Mouse (Mus musculus): ENCODE measurements around the gene Arhgap25. TPM values are rescaled to one million over a fixed set of nuclear protein-coding genes. Genes with fewer than 3 reads are reported as not detected.

Arhgap25 gene
- polyA plus RNA-seq, 1 experiment from 2014 or later = 2.5 TPM

DNA sequence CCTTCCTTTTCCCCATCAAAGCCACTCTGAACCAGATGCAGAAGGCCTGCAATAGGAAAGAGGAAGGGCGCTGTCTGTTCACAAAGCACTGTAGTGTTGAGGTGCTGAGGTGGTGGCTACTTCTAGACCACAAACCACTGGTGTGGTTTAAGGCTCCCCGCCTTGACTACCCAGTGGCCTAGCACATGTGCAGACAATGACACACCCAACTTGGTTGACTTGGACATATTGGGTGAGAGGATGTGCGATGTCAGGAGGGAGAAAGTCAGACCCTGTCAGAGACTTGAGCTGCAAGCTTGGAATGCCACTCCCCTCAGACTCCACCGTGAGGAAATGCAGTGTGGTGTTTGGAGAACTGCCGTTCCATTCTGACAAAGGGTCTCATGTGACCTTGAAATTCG lies 8.1 kb upstream of the Arhgap25 start:
- H3K27me3 ChIP-seq (ENCODE audit: control insufficient read depth, insufficient read depth, low read length) = no peaks in the 10 kb centered on the region
- no peak for ATAC-seq (ENCODE audit: insufficient read depth, low FRiP score, low TSS enrichment)
- H3K9me3 ChIP-seq (ENCODE audit: control insufficient read depth, low read length) = no peaks in the 10 kb centered on the region
- H3K4me2 ChIP-seq (ENCODE audit: low read depth) = no peak overlapping the region
- WGBS = 81% methylated on average over 6 of the region's 6 CpGs
- H3K36me3 ChIP-seq (ENCODE audit: control insufficient read depth, insufficient read depth, low read length) = no peaks in the 10 kb centered on the region
- no peak overlapping the region for H3K27ac ChIP-seq (ENCODE audit: low read depth, low read length)
- H3K4me1 ChIP-seq (ENCODE audit: control insufficient read depth, insufficient read depth, low read length) = peaks cover 2% of the 10 kb centered on the region; the same call in 1 of the 2 replicates
- H3K9ac ChIP-seq (ENCODE audit: low read length) = no peak overlapping the region
- no peak for DNase-seq (ENCODE audit: low spot score)
- H3K4me3 ChIP-seq (ENCODE audit: low read depth, low read length) = no peak overlapping the region

DNA sequence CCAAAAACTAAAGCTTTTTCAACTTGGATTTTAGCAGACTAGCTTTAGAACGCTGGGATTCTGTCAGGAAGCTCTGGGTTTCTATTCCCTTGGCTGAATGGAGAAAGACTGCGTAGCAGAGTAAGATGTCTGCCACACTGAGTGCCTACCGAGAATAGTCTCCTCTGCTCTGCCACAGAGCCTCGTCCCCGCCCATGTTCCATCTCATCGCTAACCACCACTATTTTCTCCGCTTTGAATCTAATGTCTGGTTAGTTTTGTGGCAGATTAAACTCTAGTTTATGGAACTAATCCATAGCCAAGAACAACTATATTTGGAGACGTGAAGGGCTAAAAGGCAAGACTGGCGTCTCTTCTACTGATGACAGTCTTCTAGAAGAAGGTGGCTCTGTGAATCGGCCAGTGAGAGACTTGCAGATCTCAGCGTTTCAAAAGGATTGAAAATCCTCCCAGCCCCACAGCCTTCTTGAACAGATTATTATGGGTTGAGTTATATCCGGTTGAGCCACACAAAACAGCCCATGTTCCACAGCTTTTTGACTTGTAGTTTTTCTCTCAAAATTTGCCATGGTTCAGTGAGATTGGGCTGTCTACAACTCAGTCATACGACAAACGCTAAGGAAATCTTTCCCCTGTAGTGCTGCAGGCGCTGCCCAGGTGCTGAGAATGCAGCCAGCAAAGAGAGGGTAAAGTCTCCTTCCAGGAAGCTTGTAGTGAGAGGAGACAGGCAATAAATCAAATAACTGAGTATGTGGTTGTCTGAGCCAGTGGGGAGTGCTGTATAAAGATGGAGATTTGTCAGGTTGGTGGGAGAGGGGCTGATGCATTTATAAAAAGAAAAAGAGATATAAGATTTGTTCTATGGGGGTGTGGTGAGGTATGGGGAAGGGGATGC lies 5.6 kb upstream of the Arhgap25 start:
- Histone ChIP-seq H3K27ac (ENCODE audit: low read depth, low read length) (no peak overlapping the region), H3K9ac (ENCODE audit: low read length) (no peak overlapping the region), H3K27me3 (ENCODE audit: control insufficient read depth, insufficient read depth, low read length) (no peaks in the 10 kb centered on the region), H3K36me3 (ENCODE audit: control insufficient read depth, insufficient read depth, low read length) (no peaks in the 10 kb centered on the region), H3K4me2 (ENCODE audit: low read depth) (no peak overlapping the region), H3K9me3 (ENCODE audit: control insufficient read depth, low read length) (no peaks in the 10 kb centered on the region), H3K4me1 (ENCODE audit: control insufficient read depth, insufficient read depth, low read length) (peaks cover 2% of the 10 kb centered on the region; the same call in 1 of the 2 replicates), H3K4me3 (ENCODE audit: low read depth, low read length) (no peak overlapping the region)
- WGBS = 82% methylated on average over 15 of the region's 15 CpGs
- ATAC-seq (ENCODE audit: insufficient read depth, low FRiP score, low TSS enrichment) = no peak
- no peak for DNase-seq (ENCODE audit: low spot score)

DNA sequence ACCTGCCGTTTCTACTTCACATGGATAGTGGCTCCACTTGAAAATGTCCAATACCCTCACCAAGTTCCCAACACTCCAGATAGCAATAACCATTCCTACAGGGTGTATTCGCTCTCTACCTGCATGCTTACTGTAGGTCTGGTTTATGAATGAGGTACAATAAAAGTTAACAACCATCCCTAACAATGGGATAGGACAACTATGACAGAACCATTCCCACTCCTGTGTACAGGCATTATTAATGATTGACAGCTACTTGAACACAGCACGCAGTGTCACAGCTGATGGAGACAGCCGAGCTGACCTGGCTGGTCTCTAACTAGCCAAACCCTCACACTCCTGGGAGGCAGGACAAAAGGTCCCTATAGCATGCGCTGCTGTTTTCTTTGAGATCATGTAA lies 4.6 kb upstream of the Arhgap25 start:
- Histone ChIP-seq H3K4me3 (ENCODE audit: low read depth, low read length) (no peak overlapping the region), H3K4me1 (ENCODE audit: control insufficient read depth, insufficient read depth, low read length) (peaks cover 2% of the 10 kb centered on the region; the same call in 1 of the 2 replicates), H3K27me3 (ENCODE audit: control insufficient read depth, insufficient read depth, low read length) (no peaks in the 10 kb centered on the region), H3K9me3 (ENCODE audit: control insufficient read depth, low read length) (no peaks in the 10 kb centered on the region), H3K4me2 (ENCODE audit: low read depth) (no peak overlapping the region), H3K36me3 (ENCODE audit: control insufficient read depth, insufficient read depth, low read length) (no peaks in the 10 kb centered on the region), H3K27ac (ENCODE audit: low read depth, low read length) (no peak overlapping the region), H3K9ac (ENCODE audit: low read length) (no peak overlapping the region)
- WGBS = 72% methylated on average over 5 of the region's 5 CpGs
- ATAC-seq (ENCODE audit: insufficient read depth, low FRiP score, low TSS enrichment) = no peak
- DNase-seq (ENCODE audit: low spot score) = no peak

- no peak for ATAC-seq (ENCODE audit: insufficient read depth, low FRiP score, low TSS enrichment)
- no peak for DNase-seq (ENCODE audit: low spot score)
- 80% methylated on average over 8 of the region's 8 CpGs for WGBS
- Histone ChIP-seq H3K27ac (ENCODE audit: low read depth, low read length) (no peak overlapping the region), H3K9ac (ENCODE audit: low read length) (no peak overlapping the region), H3K4me1 (ENCODE audit: control insufficient read depth, insufficient read depth, low read length) (peaks cover 2% of the 10 kb centered on the region; the same call in 1 of the 2 replicates), H3K36me3 (ENCODE audit: control insufficient read depth, insufficient read depth, low read length) (no peaks in the 10 kb centered on the region), H3K9me3 (ENCODE audit: control insufficient read depth, low read length) (no peaks in the 10 kb centered on the region), H3K4me2 (ENCODE audit: low read depth) (no peak overlapping the region), H3K27me3 (ENCODE audit: control insufficient read depth, insufficient read depth, low read length) (no peaks in the 10 kb centered on the region), H3K4me3 (ENCODE audit: low read depth, low read length) (no peak overlapping the region)
These were observed 3.2 kb upstream of the Arhgap25 start for GRCm38 (mm10) chr6:87536270-87536669.

DNA sequence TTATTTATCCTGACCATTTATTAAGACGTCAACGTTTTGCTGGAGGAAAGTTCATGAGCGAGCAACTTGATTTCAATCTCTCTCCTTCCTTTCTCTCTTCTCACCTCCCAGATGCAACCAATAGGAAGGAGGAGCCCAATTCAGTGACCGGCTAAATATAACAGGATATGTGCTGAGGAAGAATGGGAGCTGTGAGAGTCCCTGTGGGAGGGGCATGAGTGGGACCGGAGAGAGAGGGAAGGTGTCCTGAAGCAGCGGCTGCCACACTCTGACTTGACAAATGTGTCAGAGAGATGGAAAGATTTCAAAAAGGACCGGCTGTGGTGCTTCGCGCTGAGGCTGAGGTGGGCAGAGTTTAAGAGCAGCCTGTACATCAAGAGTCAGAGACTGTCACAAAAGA lies 2.6 kb upstream of the Arhgap25 start:
- ATAC-seq (ENCODE audit: insufficient read depth, low FRiP score, low TSS enrichment) = no peak
- DNase-seq (ENCODE audit: low spot score) = no peak
- H3K4me3 ChIP-seq (ENCODE audit: low read depth, low read length) = no peak overlapping the region
- H3K36me3 ChIP-seq (ENCODE audit: control insufficient read depth, insufficient read depth, low read length) = no peaks in the 10 kb centered on the region
- no peak overlapping the region for H3K4me2 ChIP-seq (ENCODE audit: low read depth)
- peaks cover 2% of the 10 kb centered on the region; the same call in 1 of the 2 replicates for H3K4me1 ChIP-seq (ENCODE audit: control insufficient read depth, insufficient read depth, low read length)
- no peak overlapping the region for H3K27ac ChIP-seq (ENCODE audit: low read depth, low read length)
- H3K9me3 ChIP-seq (ENCODE audit: control insufficient read depth, low read length) = no peaks in the 10 kb centered on the region
- 82% methylated on average over 9 of the region's 9 CpGs for WGBS
- no peak overlapping the region for H3K9ac ChIP-seq (ENCODE audit: low read length)
- H3K27me3 ChIP-seq (ENCODE audit: control insufficient read depth, insufficient read depth, low read length) = no peaks in the 10 kb centered on the region

DNA sequence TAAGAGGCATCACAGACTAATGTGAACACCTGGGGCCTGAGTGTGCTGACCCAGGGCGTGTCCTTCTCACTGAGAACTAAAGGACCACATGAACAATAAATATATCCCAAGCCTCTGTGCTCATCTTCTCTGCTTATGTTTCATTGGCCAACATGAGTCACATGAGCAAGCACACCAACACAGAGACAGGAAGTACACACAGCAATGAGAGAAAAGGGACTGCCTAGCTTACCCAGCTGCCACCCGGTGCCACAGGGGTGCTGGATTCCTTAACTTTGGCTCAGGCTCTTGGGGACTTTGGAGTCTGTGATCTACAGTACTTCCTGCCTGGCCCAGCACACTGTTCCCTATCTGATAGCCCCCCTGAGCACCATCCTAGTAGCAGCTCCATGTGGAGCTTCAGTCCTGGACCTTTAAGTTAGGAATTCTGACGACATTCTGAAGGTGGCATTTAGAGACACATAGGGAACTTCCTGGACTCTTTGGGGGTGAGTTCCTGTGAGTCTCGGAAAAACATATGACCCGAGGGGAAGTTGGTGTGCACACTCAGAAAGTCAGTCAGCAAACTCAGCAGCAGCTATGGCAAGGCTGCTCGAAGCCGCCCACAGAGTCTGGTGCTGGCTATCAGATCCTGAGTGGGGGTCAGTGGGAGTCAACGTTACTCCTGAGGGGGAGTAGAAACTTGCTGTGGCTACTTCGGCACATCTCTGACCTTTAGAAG lies 2.0 kb upstream of the Arhgap25 start:
- no peaks in the 10 kb centered on the region for H3K36me3 ChIP-seq (ENCODE audit: control insufficient read depth, insufficient read depth, low read length)

GRCm38 (mm10) chr6:87531456-87532015 lies 1.5 kb downstream of the Arhgap25 start:
- H3K4me1 ChIP-seq (ENCODE audit: control insufficient read depth, insufficient read depth, low read length) = no peaks in the 10 kb centered on the region
- H3K9me3 ChIP-seq (ENCODE audit: control insufficient read depth, low read length) = no peaks in the 10 kb centered on the region
- no peak overlapping the region for H3K9ac ChIP-seq (ENCODE audit: low read length)
- WGBS = 93% methylated on average over 2 of the region's 2 CpGs
- no peak overlapping the region for H3K4me3 ChIP-seq (ENCODE audit: low read depth, low read length)
- H3K36me3 ChIP-seq (ENCODE audit: control insufficient read depth, insufficient read depth, low read length) = no peaks in the 10 kb centered on the region
- ATAC-seq (ENCODE audit: insufficient read depth, low FRiP score, low TSS enrichment) = no peak
- H3K4me2 ChIP-seq (ENCODE audit: low read depth) = no peak overlapping the region
- no peak overlapping the region for H3K27ac ChIP-seq (ENCODE audit: low read depth, low read length)
- no peaks in the 10 kb centered on the region for H3K27me3 ChIP-seq (ENCODE audit: control insufficient read depth, insufficient read depth, low read length)
- DNase-seq (ENCODE audit: low spot score) = no peak

More for the DNA sequence above, 2.0 kb upstream of the Arhgap25 start:
- no peak overlapping the region for H3K27ac ChIP-seq (ENCODE audit: low read depth, low read length)
- H3K9me3 ChIP-seq (ENCODE audit: control insufficient read depth, low read length) = no peaks in the 10 kb centered on the region
- H3K4me2 ChIP-seq (ENCODE audit: low read depth) = no peak overlapping the region
- WGBS = 88% methylated on average over 9 of the region's 9 CpGs
- no peaks in the 10 kb centered on the region for H3K27me3 ChIP-seq (ENCODE audit: control insufficient read depth, insufficient read depth, low read length)
- no peaks in the 10 kb centered on the region; the same call in 1 of the 2 replicates for H3K4me1 ChIP-seq (ENCODE audit: control insufficient read depth, insufficient read depth, low read length)
- ATAC-seq (ENCODE audit: insufficient read depth, low FRiP score, low TSS enrichment) (no peak), DNase-seq (ENCODE audit: low spot score) (no peak)
- H3K9ac ChIP-seq (ENCODE audit: low read length) = no peak overlapping the region
- H3K4me3 ChIP-seq (ENCODE audit: low read depth, low read length) = no peak overlapping the region

GRCm38 (mm10) chr6:87530386-87530785 lies 2.7 kb downstream of the Arhgap25 start:
- Histone ChIP-seq H3K27me3 (ENCODE audit: control insufficient read depth, insufficient read depth, low read length) (no peaks in the 10 kb centered on the region), H3K4me3 (ENCODE audit: low read depth, low read length) (no peak overlapping the region), H3K4me2 (ENCODE audit: low read depth) (no peak overlapping the region), H3K9ac (ENCODE audit: low read length) (no peak overlapping the region), H3K36me3 (ENCODE audit: control insufficient read depth, insufficient read depth, low read length) (no peaks in the 10 kb centered on the region), H3K9me3 (ENCODE audit: control insufficient read depth, low read length) (no peaks in the 10 kb centered on the region), H3K27ac (ENCODE audit: low read depth, low read length) (no peak overlapping the region), H3K4me1 (ENCODE audit: control insufficient read depth, insufficient read depth, low read length) (no peaks in the 10 kb centered on the region)
- ATAC-seq (ENCODE audit: insufficient read depth, low FRiP score, low TSS enrichment) (no peak), DNase-seq (ENCODE audit: low spot score) (no peak)
- 87% methylated on average over 2 of the region's 2 CpGs for WGBS
